Mouse (Mus musculus): ENCODE results near the gene Reep6. TPM values are rescaled to one million over a fixed set of nuclear protein-coding genes. Genes with fewer than 3 reads are reported as not detected.

The Reep6 gene
- polyA plus RNA-seq, 1 experiment from 2014 or later: 13.5 TPM

- Histone ChIP-seq H3K36me3 (ENCODE audit: control insufficient read depth, insufficient read depth, low read length) (peaks cover 21% of the 10 kb centered on the region), H3K4me2 (replicated peaks; ENCODE audit: low read depth) (no peak overlapping the region), H3K4me3 (ENCODE audit: low read depth, low read length) (no peak overlapping the region), H3K9me3 (ENCODE audit: control insufficient read depth, low read length) (no peaks in the 10 kb centered on the region), H3K4me1 (replicated peaks; ENCODE audit: control insufficient read depth, insufficient read depth) (no peaks in the 10 kb centered on the region), H3K27me3 (ENCODE audit: control insufficient read depth, insufficient read depth, low read length) (no peaks in the 10 kb centered on the region), H3K9ac (ENCODE audit: low read length) (no peak overlapping the region), H3K27ac (replicated peaks) (0 out of 2 replicates have a peak overlapping the region, but pooled peaks have one; percentile 18)
- ATAC-seq (ENCODE audit: low FRiP score, low TSS enrichment): no peak
- DNase-seq (ENCODE audit: low spot score): peak; percentile 70
- TF ChIP-seq CTCF (IDR thresholded peaks at IDR 0.05; ENCODE audit: low read depth): no peak
- no peak for TF ChIP-seq EP300 (optimal IDR thresholded peaks at IDR 0.05)
- 83% methylated on average over 12 of the region's 12 CpGs for WGBS
Measured at GRCm38 (mm10) chr10:80288097-80288496, 41.7 kb upstream of the Reep6 start.

GRCm38 (mm10) chr10:80288657-80289056 lies 41.1 kb upstream of the Reep6 start:
- TF ChIP-seq CTCF (IDR thresholded peaks at IDR 0.05; ENCODE audit: low read depth) (peak; percentile 54), EP300 (optimal IDR thresholded peaks at IDR 0.05) (no peak)
- no peak overlapping the region for H3K4me2 ChIP-seq (replicated peaks; ENCODE audit: low read depth)
- H3K9me3 ChIP-seq (ENCODE audit: control insufficient read depth, low read length): no peaks in the 10 kb centered on the region
- DNase-seq (ENCODE audit: low spot score): peak; percentile 48
- H3K27ac ChIP-seq (replicated peaks): no peak overlapping the region
- no peaks in the 10 kb centered on the region for H3K27me3 ChIP-seq (ENCODE audit: control insufficient read depth, insufficient read depth, low read length)
- no peak for ATAC-seq (ENCODE audit: low FRiP score, low TSS enrichment)
- no peak overlapping the region for H3K4me3 ChIP-seq (ENCODE audit: low read depth, low read length)
- H3K36me3 ChIP-seq (ENCODE audit: control insufficient read depth, insufficient read depth, low read length): peaks cover 17% of the 10 kb centered on the region
- WGBS: 61% methylated on average over 8 of the region's 8 CpGs
- H3K4me1 ChIP-seq (replicated peaks; ENCODE audit: control insufficient read depth, insufficient read depth): no peaks in the 10 kb centered on the region
- no peak overlapping the region for H3K9ac ChIP-seq (ENCODE audit: low read length)

GRCm38 (mm10) chr10:80292251-80293146 lies 37.3 kb upstream of the Reep6 start, which contains the start of gene Rps15:
TSS of gene Rps15 (plus strand) at chr10:80292453.
- H3K9me3 ChIP-seq (ENCODE audit: control insufficient read depth, low read length): no peaks in the 10 kb centered on the region
- peak within 1 kb of the TSS; percentile 97 for H3K9ac ChIP-seq (ENCODE audit: low read length)
- peak within 1 kb of the TSS; percentile 95 for H3K27ac ChIP-seq (replicated peaks)
- under 1% methylated on average over 71 of the region's 72 CpGs for WGBS
- H3K4me1 ChIP-seq (replicated peaks; ENCODE audit: control insufficient read depth, insufficient read depth): no peaks in the 10 kb centered on the region
- peak; percentile 88 for ATAC-seq (ENCODE audit: low FRiP score, low TSS enrichment)
- peak within 1 kb of the TSS; percentile 68 for H3K4me2 ChIP-seq (replicated peaks; ENCODE audit: low read depth)
- H3K27me3 ChIP-seq (ENCODE audit: control insufficient read depth, insufficient read depth, low read length): no peaks in the 10 kb centered on the region
- TF ChIP-seq EP300 (optimal IDR thresholded peaks at IDR 0.05) (peak; percentile 89), CTCF (IDR thresholded peaks at IDR 0.05; ENCODE audit: low read depth) (peak; percentile 83)
- H3K4me3 ChIP-seq (ENCODE audit: low read depth, low read length): peak within 1 kb of the TSS; percentile 90
- H3K36me3 ChIP-seq (ENCODE audit: control insufficient read depth, insufficient read depth, low read length): peaks cover 8% of the 10 kb centered on the region
- DNase-seq (ENCODE audit: low spot score): peak; percentile 96

- Histone ChIP-seq H3K4me2 (replicated peaks; ENCODE audit: low read depth) (peak overlapping the region; percentile 68), H3K4me1 (replicated peaks; ENCODE audit: control insufficient read depth, insufficient read depth) (no peaks in the 10 kb centered on the region), H3K9me3 (ENCODE audit: control insufficient read depth, low read length) (no peaks in the 10 kb centered on the region), H3K36me3 (ENCODE audit: control insufficient read depth, insufficient read depth, low read length) (peaks cover 8% of the 10 kb centered on the region), H3K27ac (replicated peaks) (peak overlapping the region; percentile 95), H3K4me3 (ENCODE audit: low read depth, low read length) (peak overlapping the region; percentile 90), H3K9ac (ENCODE audit: low read length) (peak overlapping the region; percentile 97), H3K27me3 (ENCODE audit: control insufficient read depth, insufficient read depth, low read length) (no peaks in the 10 kb centered on the region)
- peak; percentile 35 for TF ChIP-seq CTCF (IDR thresholded peaks at IDR 0.05; ENCODE audit: low read depth)
- TF ChIP-seq EP300 (optimal IDR thresholded peaks at IDR 0.05): no peak
- DNase-seq (ENCODE audit: low spot score) (no peak), ATAC-seq (ENCODE audit: low FRiP score, low TSS enrichment) (no peak)
- WGBS: 17% methylated on average over 14 of the region's 14 CpGs
Measured at GRCm38 (mm10) chr10:80293325-80293724, 36.4 kb upstream of the Reep6 start.

GRCm38 (mm10) chr10:80294311-80294710 lies 35.4 kb upstream of the Reep6 start:
- Histone ChIP-seq H3K9me3 (ENCODE audit: control insufficient read depth, low read length) (no peaks in the 10 kb centered on the region), H3K27me3 (ENCODE audit: control insufficient read depth, insufficient read depth, low read length) (no peaks in the 10 kb centered on the region; the same call in 1 of the 2 replicates), H3K4me3 (ENCODE audit: low read depth, low read length) (no peak overlapping the region), H3K4me2 (replicated peaks; ENCODE audit: low read depth) (no peak overlapping the region), H3K9ac (ENCODE audit: low read length) (no peak overlapping the region), H3K36me3 (ENCODE audit: control insufficient read depth, insufficient read depth, low read length) (peaks cover 8% of the 10 kb centered on the region), H3K27ac (replicated peaks) (no peak overlapping the region), H3K4me1 (replicated peaks; ENCODE audit: control insufficient read depth, insufficient read depth) (no peaks in the 10 kb centered on the region)
- ATAC-seq (ENCODE audit: low FRiP score, low TSS enrichment): no peak
- no peak for TF ChIP-seq CTCF (IDR thresholded peaks at IDR 0.05; ENCODE audit: low read depth)
- no peak for TF ChIP-seq EP300 (optimal IDR thresholded peaks at IDR 0.05)
- DNase-seq (ENCODE audit: low spot score): no peak
- WGBS: 67% methylated on average over 4 of the region's 4 CpGs

- Histone ChIP-seq H3K9me3 (ENCODE audit: control insufficient read depth, low read length) (no peaks in the 10 kb centered on the region), H3K27ac (replicated peaks) (no peak overlapping the region), H3K9ac (ENCODE audit: low read length) (no peak overlapping the region), H3K4me1 (replicated peaks; ENCODE audit: control insufficient read depth, insufficient read depth) (no peaks in the 10 kb centered on the region), H3K4me3 (ENCODE audit: low read depth, low read length) (no peak overlapping the region), H3K27me3 (ENCODE audit: control insufficient read depth, insufficient read depth, low read length) (no peaks in the 10 kb centered on the region; the same call in 1 of the 2 replicates), H3K36me3 (ENCODE audit: control insufficient read depth, insufficient read depth, low read length) (peaks cover 8% of the 10 kb centered on the region), H3K4me2 (replicated peaks; ENCODE audit: low read depth) (no peak overlapping the region)
- no peak for ATAC-seq (ENCODE audit: low FRiP score, low TSS enrichment)
- TF ChIP-seq EP300 (optimal IDR thresholded peaks at IDR 0.05) (no peak), CTCF (IDR thresholded peaks at IDR 0.05; ENCODE audit: low read depth) (no peak)
- no peak for DNase-seq (ENCODE audit: low spot score)
- 45% methylated on average over 7 of the region's 7 CpGs for WGBS
Measured at GRCm38 (mm10) chr10:80294788-80295303, 34.9 kb upstream of the Reep6 start.

Measured in stomach, postnatal 0 days (tissue).